Mouse (Mus musculus): ENCODE results near the gene Tfap2e. TPM values are rescaled to one million over a fixed set of nuclear protein-coding genes. Genes with fewer than 3 reads are reported as not detected.
A peak's percentile ranks its signal among the peaks of the same experiment; 100 is the strongest.

The Tfap2e gene
- polyA plus RNA-seq (2012; ENCODE audit: insufficient read depth, low replicate concordance), result not detected in 2 replicates

DNA sequence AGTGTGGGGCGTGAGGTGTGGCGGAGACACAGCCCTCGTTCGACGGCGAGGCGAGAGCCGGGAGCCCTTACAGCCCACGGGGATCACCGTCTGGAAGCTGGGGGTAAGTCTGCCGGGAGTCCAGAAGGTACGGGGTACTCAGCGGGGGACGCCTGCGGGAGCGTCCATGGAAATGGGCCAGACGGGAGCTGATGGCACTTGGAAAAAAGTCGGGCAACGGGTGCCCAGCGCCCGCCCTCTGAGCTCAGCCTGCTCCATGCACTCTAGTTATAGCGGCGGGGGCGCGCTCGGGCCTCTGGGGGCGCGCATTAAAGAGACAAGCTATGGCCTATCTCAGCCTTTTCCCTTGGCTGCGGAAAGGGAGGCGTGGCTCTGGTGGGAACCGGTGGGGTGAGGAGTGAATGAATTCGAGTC, at the start of gene Tfap2e:
Tfap2e (minus strand) TSS at position 240 of the 414 bp plus-strand sequence.
- Histone ChIP-seq H3K27me3 (replicated peaks) (peaks cover 88% of the 10 kb centered on the region), H3K4me1 (peaks cover 43% of the 10 kb centered on the region), H3K9me3 (peaks cover 7% of the 10 kb centered on the region), H3K4me3 (replicated peaks) (peak within 1 kb of the TSS; percentile 90), H3K36me3 (replicated peaks; ENCODE audit: low read length) (no peaks in the 10 kb centered on the region)
- TF ChIP-seq FLI1 (IDR thresholded peaks at IDR 0.05; ENCODE audit: low read length) (no peak), GATA1 (IDR thresholded peaks at IDR 0.05; ENCODE audit: borderline replicate concordance, low read length) (no peak)

DNA sequence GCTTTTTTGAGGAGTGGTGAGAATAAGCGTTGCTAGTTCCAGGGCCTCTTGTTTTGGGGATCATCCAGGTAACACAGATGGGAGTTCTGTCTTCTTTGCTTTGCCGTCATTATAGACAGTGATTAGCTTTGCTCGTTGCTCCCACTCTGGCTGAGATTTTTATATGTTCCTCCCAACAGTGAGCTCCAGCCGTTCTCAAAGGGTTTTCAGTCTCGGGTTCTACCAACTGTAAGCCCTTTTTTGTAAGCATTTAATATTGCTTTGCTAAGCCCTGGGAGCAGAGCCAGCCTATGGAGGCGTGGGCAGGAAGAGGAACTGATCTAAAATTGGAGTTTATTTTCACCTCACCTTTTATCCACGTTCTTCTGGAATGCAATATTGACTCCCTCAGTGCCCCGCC, 47.0 kb upstream of the Tfap2e start:
- Histone ChIP-seq H3K4me1 (no peaks in the 10 kb centered on the region; the same call in 1 of the 2 replicates), H3K36me3 (replicated peaks; ENCODE audit: low read length) (peaks cover 18% of the 10 kb centered on the region), H3K9me3 (no peaks in the 10 kb centered on the region), H3K4me3 (replicated peaks) (no peak overlapping the region), H3K27me3 (replicated peaks) (no peaks in the 10 kb centered on the region)
- TF ChIP-seq GATA1 (IDR thresholded peaks at IDR 0.05; ENCODE audit: borderline replicate concordance, low read length) (no peak), FLI1 (IDR thresholded peaks at IDR 0.05; ENCODE audit: low read length) (no peak)

DNA sequence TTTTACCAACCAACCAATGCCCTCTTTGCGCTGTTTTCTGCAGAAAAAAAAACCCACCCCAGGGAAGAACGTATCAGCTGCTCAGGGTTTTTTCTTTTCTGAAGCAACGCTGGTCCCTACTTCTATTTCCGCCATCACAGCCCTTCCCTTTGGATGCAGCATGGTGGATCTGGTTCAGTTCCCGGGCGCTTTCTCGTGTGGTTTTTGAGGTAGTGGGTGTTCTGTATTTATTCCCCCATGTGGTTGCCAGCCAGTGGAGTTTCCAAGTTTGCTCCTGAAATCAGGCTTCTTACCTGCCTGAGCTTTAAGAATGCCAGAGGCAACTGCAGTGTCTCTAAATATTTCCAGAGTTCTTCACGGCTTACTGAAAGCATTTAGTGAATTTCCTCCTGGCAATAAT, 46.5 kb upstream of the Tfap2e start:
- no peak for TF ChIP-seq FLI1 (IDR thresholded peaks at IDR 0.05; ENCODE audit: low read length)
- Histone ChIP-seq H3K4me1 (no peaks in the 10 kb centered on the region; the same call in 1 of the 2 replicates), H3K27me3 (replicated peaks) (no peaks in the 10 kb centered on the region), H3K36me3 (replicated peaks; ENCODE audit: low read length) (peaks cover 16% of the 10 kb centered on the region), H3K4me3 (replicated peaks) (no peak overlapping the region), H3K9me3 (no peaks in the 10 kb centered on the region)

DNA sequence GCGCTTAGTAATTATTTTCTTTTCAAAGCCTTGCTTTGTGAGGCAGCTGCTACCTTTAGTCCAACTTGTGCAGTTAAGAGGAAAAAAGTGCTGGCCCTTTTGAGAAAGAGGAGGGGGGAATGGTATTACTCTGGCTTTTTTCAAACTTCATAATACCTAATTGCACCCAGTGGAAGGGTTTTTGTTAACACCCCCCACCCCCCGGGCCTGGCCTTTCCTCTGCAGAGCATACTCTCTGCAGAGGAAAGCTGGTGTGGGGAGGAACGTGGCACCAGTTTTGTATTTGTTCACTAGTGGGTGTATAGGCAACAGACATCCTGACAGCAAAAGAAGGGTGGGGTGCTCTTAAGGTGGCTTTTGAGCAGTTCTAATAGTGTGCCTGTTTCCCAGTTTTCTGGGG, 45.8 kb upstream of the Tfap2e start:
- H3K27me3 ChIP-seq (replicated peaks), result no peaks in the 10 kb centered on the region
- no peaks in the 10 kb centered on the region for H3K9me3 ChIP-seq
- TF ChIP-seq GATA1 (IDR thresholded peaks at IDR 0.05; ENCODE audit: borderline replicate concordance, low read length), result no peak
- no peak for TF ChIP-seq FLI1 (IDR thresholded peaks at IDR 0.05; ENCODE audit: low read length)
- no peaks in the 10 kb centered on the region; the same call in 1 of the 2 replicates for H3K4me1 ChIP-seq
- H3K36me3 ChIP-seq (replicated peaks; ENCODE audit: low read length), result peaks cover 12% of the 10 kb centered on the region
- H3K4me3 ChIP-seq (replicated peaks), result no peak overlapping the region

DNA sequence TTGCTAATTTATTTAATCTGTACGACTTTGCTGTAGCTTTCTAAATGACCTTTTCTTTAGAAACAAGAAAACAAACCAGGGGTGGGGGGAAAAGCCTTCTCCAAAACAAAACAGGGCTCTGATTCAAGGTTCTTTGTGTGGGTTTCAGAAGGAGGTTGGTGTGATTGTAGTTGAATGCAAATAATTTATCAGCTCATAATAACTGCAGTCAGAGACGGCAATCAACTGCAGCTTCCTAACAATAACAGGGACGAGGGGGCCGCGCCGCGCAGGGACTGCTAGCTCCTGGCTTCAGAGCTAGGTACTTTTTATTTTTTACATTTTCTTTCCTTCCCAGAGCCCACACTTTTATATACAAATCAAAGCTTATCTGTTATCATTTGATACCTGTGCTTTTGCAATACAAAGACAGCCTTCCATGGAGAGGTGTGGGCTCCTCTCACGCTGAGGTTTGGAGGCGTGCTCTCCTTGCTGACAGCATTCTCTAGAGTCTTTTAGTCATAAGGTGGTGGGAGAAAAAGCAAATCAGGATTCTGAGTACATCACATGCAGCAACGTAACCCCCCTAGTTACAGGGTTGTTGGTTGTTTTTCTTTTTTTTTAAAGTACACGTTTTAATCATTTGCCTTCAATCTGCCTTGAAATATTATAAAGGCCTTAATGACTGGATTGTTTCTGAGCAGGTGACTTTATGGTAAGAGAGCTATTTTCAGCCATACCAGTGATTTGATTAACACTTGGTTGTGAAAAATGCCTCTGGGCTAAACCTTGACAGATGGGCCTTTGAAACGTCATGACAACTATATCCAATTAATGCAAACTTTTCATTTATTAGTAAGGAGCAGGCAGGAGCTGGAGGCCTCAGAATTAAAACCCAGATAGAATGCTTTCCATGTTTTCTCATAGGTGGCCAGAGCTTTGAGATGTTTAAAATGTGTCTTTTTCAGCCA, 44.1 kb upstream of the Tfap2e start:
- TF ChIP-seq FLI1 (IDR thresholded peaks at IDR 0.05; ENCODE audit: low read length), result no peak
- TF ChIP-seq GATA1 (IDR thresholded peaks at IDR 0.05; ENCODE audit: borderline replicate concordance, low read length), result no peak
- Histone ChIP-seq H3K4me1 (no peaks in the 10 kb centered on the region), H3K9me3 (no peaks in the 10 kb centered on the region), H3K27me3 (replicated peaks) (no peaks in the 10 kb centered on the region), H3K36me3 (replicated peaks; ENCODE audit: low read length) (peaks cover 23% of the 10 kb centered on the region), H3K4me3 (replicated peaks) (no peak overlapping the region)

DNA sequence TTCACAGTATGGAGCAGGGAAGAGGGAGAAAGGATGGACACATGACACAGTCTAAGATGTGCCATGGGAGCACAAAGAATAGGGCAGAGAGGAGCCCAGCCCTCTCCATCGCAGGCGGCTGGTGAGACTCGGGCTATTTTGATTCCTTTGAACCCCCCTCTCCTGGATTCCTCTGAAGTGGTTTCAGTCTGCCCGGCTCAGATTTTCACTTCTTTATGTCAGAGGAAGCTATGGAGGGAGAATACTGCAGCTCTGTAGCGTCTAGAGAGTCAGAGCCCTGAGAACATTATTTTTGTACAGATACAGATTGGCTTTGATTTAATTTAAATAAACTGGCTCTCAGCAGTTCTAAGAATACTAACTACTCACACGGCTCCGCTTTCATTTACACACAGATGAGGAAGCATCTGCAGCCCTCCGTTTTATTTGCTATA, 43.1 kb upstream of the Tfap2e start:
- H3K4me1 ChIP-seq, result peaks cover 4% of the 10 kb centered on the region; the same call in 1 of the 2 replicates
- H3K9me3 ChIP-seq, result no peaks in the 10 kb centered on the region
- TF ChIP-seq GATA1 (IDR thresholded peaks at IDR 0.05; ENCODE audit: borderline replicate concordance, low read length), result no peak
- no peak for TF ChIP-seq FLI1 (IDR thresholded peaks at IDR 0.05; ENCODE audit: low read length)
- H3K36me3 ChIP-seq (replicated peaks; ENCODE audit: low read length), result peaks cover 28% of the 10 kb centered on the region
- no peaks in the 10 kb centered on the region for H3K27me3 ChIP-seq (replicated peaks)
- H3K4me3 ChIP-seq (replicated peaks), result no peak overlapping the region

DNA sequence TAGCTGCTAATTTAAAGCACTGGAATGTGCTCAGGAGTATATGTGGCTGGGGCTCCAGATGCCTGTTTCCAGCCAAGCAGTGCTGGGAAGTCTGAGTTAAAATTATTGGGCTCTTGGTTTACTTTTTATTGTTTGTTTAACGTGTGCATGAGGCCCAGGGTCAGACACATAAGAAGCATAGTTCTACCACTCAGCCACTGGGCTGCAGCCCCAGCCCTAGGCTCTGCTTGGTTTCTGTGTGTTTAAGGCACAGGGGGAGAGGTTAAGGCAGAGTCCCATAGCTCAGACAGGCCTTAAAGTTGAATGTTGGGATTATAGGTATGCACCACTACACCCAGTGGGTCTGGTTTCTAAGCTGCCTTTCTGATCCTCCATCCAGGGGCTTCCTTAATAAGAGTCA, 39.1 kb upstream of the Tfap2e start:
- no peaks in the 10 kb centered on the region for H3K27me3 ChIP-seq (replicated peaks)
- TF ChIP-seq FLI1 (IDR thresholded peaks at IDR 0.05; ENCODE audit: low read length) (no peak), GATA1 (IDR thresholded peaks at IDR 0.05; ENCODE audit: borderline replicate concordance, low read length) (no peak)
- H3K9me3 ChIP-seq, result no peaks in the 10 kb centered on the region

GRCm38 (mm10) chr4:126773871-126774270, 37.8 kb upstream of the Tfap2e start:
- Histone ChIP-seq H3K27me3 (replicated peaks) (no peaks in the 10 kb centered on the region), H3K36me3 (replicated peaks; ENCODE audit: low read length) (peaks cover 41% of the 10 kb centered on the region), H3K4me1 (peaks cover 8% of the 10 kb centered on the region; the same call in 1 of the 2 replicates), H3K9me3 (no peaks in the 10 kb centered on the region), H3K4me3 (replicated peaks) (no peak overlapping the region)
- TF ChIP-seq GATA1 (IDR thresholded peaks at IDR 0.05; ENCODE audit: borderline replicate concordance, low read length), result no peak
- no peak for TF ChIP-seq FLI1 (IDR thresholded peaks at IDR 0.05; ENCODE audit: low read length)

More for the DNA sequence above, 39.1 kb upstream of the Tfap2e start:
- H3K4me3 ChIP-seq (replicated peaks), result no peak overlapping the region
- peaks cover 8% of the 10 kb centered on the region; the same call in 1 of the 2 replicates for H3K4me1 ChIP-seq
- H3K36me3 ChIP-seq (replicated peaks; ENCODE audit: low read length), result peaks cover 32% of the 10 kb centered on the region

DNA sequence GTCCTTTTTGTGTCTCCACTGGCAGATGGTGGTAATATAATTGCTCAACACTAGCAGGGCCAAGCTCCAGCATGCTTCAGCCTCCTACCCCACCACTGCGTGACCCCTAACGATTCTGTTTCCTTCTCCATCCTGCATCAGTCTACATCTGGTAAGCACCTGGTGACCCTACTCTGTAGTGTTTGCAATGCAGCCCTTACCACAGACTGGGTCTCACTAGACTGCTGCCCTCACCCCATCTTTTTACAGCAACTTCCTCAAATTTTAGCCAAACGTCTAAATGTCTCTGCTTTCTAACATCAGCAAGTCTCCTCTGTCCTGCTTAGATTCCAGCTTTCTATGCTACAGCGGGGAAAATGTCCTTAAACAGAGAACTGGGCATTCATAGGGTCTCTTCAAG, 34.8 kb upstream of the Tfap2e start:
- TF ChIP-seq FLI1 (IDR thresholded peaks at IDR 0.05; ENCODE audit: low read length), result no peak
- TF ChIP-seq GATA1 (IDR thresholded peaks at IDR 0.05; ENCODE audit: borderline replicate concordance, low read length), result no peak
- no peaks in the 10 kb centered on the region for H3K9me3 ChIP-seq
- no peak overlapping the region for H3K4me3 ChIP-seq (replicated peaks)
- H3K4me1 ChIP-seq, result peaks cover 8% of the 10 kb centered on the region; the same call in 1 of the 2 replicates
- H3K27me3 ChIP-seq (replicated peaks), result no peaks in the 10 kb centered on the region
- peaks cover 40% of the 10 kb centered on the region for H3K36me3 ChIP-seq (replicated peaks; ENCODE audit: low read length)
